Mouse (Mus musculus): ENCODE results near the gene Pes1.

GRCm38 (mm10) chr11:3964416-3965172, 819 bp downstream of the Pes1 start:
- no peak for TF ChIP-seq CTCF (IDR thresholded peaks at IDR 0.05; ENCODE audit: borderline replicate concordance, extremely low read depth, insufficient read depth, insufficient read length)
- no peak for TF ChIP-seq POLR2A (IDR thresholded peaks at IDR 0.05; ENCODE audit: borderline replicate concordance, extremely low read depth, insufficient read depth, insufficient read length, poor library complexity, severe bottlenecking)

Data from brain, embryonic 14.5 days (tissue).